Comparison of ENCODE assay signal across 9 mouse cellular contexts in genomic region chr11:59759178-59759577, GRCm38 (mm10). TPM values are rescaled to one million over a fixed set of nuclear protein-coding genes. Genes with fewer than 3 reads are reported as not detected.
DNase-seq lines count a peak whose midpoint lies in the region; ATAC-seq and TF ChIP-seq lines count a peak whose summit lies in the region.
"Had no signal": no experiment of that assay in that cellular context is flagged by ENCODE, and none has a peak within 500 bp of the region (broad histone marks: within the 10 kb centered on the region; RNA-seq: fewer than 3 reads in every experiment).

No protein-coding gene starts in this region.

- H3K4me1 ChIP-seq in lung, embryonic 14.5 days (ENCODE audit: insufficient read depth), result no peaks in the 10 kb centered on the region
- peaks cover 8% of the 10 kb centered on the region for H3K4me1 ChIP-seq in lung, adult 2 months (ENCODE audit: control insufficient read depth, insufficient read depth, low read length)
- peaks cover 23% of the 10 kb centered on the region for H3K4me1 ChIP-seq in hindbrain, postnatal 0 days (ENCODE audit: insufficient read depth, low read length)
- no peaks in the 10 kb centered on the region; the same call in 1 of the 2 replicates for H3K4me1 ChIP-seq in lung, embryonic 16.5 days (replicated peaks; ENCODE audit: control insufficient read depth, insufficient read depth, low read length)
- H3K4me1 ChIP-seq: lung, embryonic 15.5 days had no signal

- H3K4me3 ChIP-seq in lung, embryonic 14.5 days (ENCODE audit: low read depth, low read length), result no peak overlapping the region
- no peak overlapping the region for H3K4me3 ChIP-seq in lung, adult 2 months (replicated peaks; ENCODE audit: extremely low read depth, low read depth, low read length)
- H3K4me3 ChIP-seq in hindbrain, postnatal 0 days (ENCODE audit: low read length), result no peak overlapping the region
- H3K4me3 ChIP-seq in lung, embryonic 16.5 days (ENCODE audit: low read length), result no peak overlapping the region
- H3K4me3 ChIP-seq: lung, embryonic 15.5 days had no signal

- DNase-seq in lung, embryonic 14.5 days, result peak; percentile 31
- DNase-seq in lung, adult 2 months, result no peak
- DNase-seq in adrenal gland, postnatal 25 days, result peak; percentile 65
- peak; percentile 49 to 66 for DNase-seq in frontal cortex, postnatal 36 days (ENCODE audit: low spot score in 2 of 2)
- DNase-seq in hindbrain, postnatal 0 days (ENCODE audit: low spot score), result peak; percentile 89

- no peak for TF ChIP-seq POLR2A in lung, adult 2 months (IDR thresholded peaks at IDR 0.05; ENCODE audit: borderline replicate concordance, extremely low read depth, low read depth, low read length)

- H3K9me3 ChIP-seq in lung, embryonic 14.5 days (ENCODE audit: low read depth, low read length), result no peaks in the 10 kb centered on the region
- H3K9me3 ChIP-seq in hindbrain, postnatal 0 days (ENCODE audit: low read length), result no peaks in the 10 kb centered on the region
- H3K9me3 ChIP-seq in lung, embryonic 16.5 days (ENCODE audit: control insufficient read depth, low read length), result no peaks in the 10 kb centered on the region
- H3K9me3 ChIP-seq: lung, embryonic 15.5 days had no signal

- H3K27me3 ChIP-seq in lung, embryonic 14.5 days (ENCODE audit: insufficient read depth, low read length), result no peaks in the 10 kb centered on the region
- no peaks in the 10 kb centered on the region for H3K27me3 ChIP-seq in hindbrain, postnatal 0 days (ENCODE audit: insufficient read depth, low read length)
- H3K27me3 ChIP-seq in lung, embryonic 16.5 days (ENCODE audit: control insufficient read depth, insufficient read depth, low read depth, low read length), result no peaks in the 10 kb centered on the region
- H3K27me3 ChIP-seq: lung, embryonic 15.5 days had no signal

- H3K4me2 ChIP-seq in lung, embryonic 14.5 days, result no peak overlapping the region
- no peak overlapping the region for H3K4me2 ChIP-seq in hindbrain, postnatal 0 days (ENCODE audit: low read depth, low read length)
- no peak overlapping the region for H3K4me2 ChIP-seq in lung, embryonic 16.5 days (ENCODE audit: low read depth, low read length)
- H3K4me2 ChIP-seq: lung, embryonic 15.5 days had no signal

- 90% methylated on average over 4 of the region's 4 CpGs for WGBS in lung, embryonic 14.5 days
- WGBS in lung, adult 2 months, result 25% methylated on average over 4 of the region's 4 CpGs
- WGBS in hindbrain, postnatal 0 days, result 29% methylated on average over 4 of the region's 4 CpGs
- 72% methylated on average over 4 of the region's 4 CpGs for WGBS in lung, embryonic 16.5 days

- no peak for TF ChIP-seq CTCF in lung, embryonic 14.5 days (IDR thresholded peaks at IDR 0.05; ENCODE audit: low read depth)
- no peak for TF ChIP-seq CTCF in lung, adult 2 months (IDR thresholded peaks at IDR 0.05; ENCODE audit: insufficient read depth, low read length)
- peak; percentile 45 for TF ChIP-seq CTCF in hindbrain, postnatal 0 days (IDR thresholded peaks at IDR 0.05; ENCODE audit: low read depth)

- H3K36me3 ChIP-seq in lung, embryonic 14.5 days (ENCODE audit: insufficient read depth), result peaks cover 96% of the 10 kb centered on the region
- peaks cover 76% of the 10 kb centered on the region for H3K36me3 ChIP-seq in hindbrain, postnatal 0 days (ENCODE audit: insufficient read depth, low read length)
- H3K36me3 ChIP-seq in lung, embryonic 16.5 days (ENCODE audit: control insufficient read depth, insufficient read depth, low read length), result peaks cover 67% of the 10 kb centered on the region

- no peak for ATAC-seq in lung, embryonic 14.5 days (ENCODE audit: insufficient read depth)
- peak; percentile 94 for ATAC-seq in hindbrain, postnatal 0 days
- peak; percentile 45; the same call in 1 of the 2 replicates for ATAC-seq in lung, embryonic 16.5 days (ENCODE audit: low read depth)
- ATAC-seq in CD4-positive, CD25-positive, alpha-beta regulatory T cell, adult 4 months, result no peak
- no peak for ATAC-seq in megakaryocyte progenitor cell, adult 5-6 weeks (replicated peaks; ENCODE audit: poor library complexity)

- no peak overlapping the region for H3K9ac ChIP-seq in lung, embryonic 14.5 days
- no peak overlapping the region for H3K9ac ChIP-seq in hindbrain, postnatal 0 days (replicated peaks; ENCODE audit: low read length)
- H3K9ac ChIP-seq in lung, embryonic 16.5 days (ENCODE audit: low read length), result no peak overlapping the region
- H3K9ac ChIP-seq: lung, embryonic 15.5 days had no signal

- no peak overlapping the region for H3K27ac ChIP-seq in lung, embryonic 14.5 days (ENCODE audit: low read depth)
- peak overlapping the region; percentile 74 for H3K27ac ChIP-seq in hindbrain, postnatal 0 days
- no peak overlapping the region for H3K27ac ChIP-seq in lung, embryonic 16.5 days (ENCODE audit: low read length)
- H3K27ac ChIP-seq: lung, embryonic 15.5 days had no signal

RNA-seq across cellular contexts. Expression of gene Pld6, which starts 28.3 kb away (rescaled TPM):
- 1.8 and 2.3 TPM in 2 replicates for polyA plus RNA-seq in lung, embryonic 14.5 days (2014; fragmentation: Nextera tagmentation; extraction: Ambion mirVana)
- polyA plus RNA-seq in lung, adult 2 months (2012; rRNA removed), result 2.0 and 2.9 TPM in 2 replicates
- total RNA-seq in adrenal gland, postnatal 25 days (2021), result 4.1 and 4.6 TPM in 2 replicates
- 10.9 and 16.0 TPM in 2 replicates for total RNA-seq in hindbrain, postnatal 0 days (2014; rRNA removed)
- 21.5 and 24.6 TPM in 2 replicates for polyA plus RNA-seq in hindbrain, postnatal 0 days (2015; fragmentation: Nextera tagmentation; extraction: Ambion mirVana)
- polyA plus RNA-seq in lung, embryonic 16.5 days (2015; fragmentation: Nextera tagmentation; extraction: Ambion mirVana), result 7.9 and 10.3 TPM in 2 replicates
- polyA plus RNA-seq in CD4-positive, CD25-positive, alpha-beta regulatory T cell, adult 4 months (2017; shearing (Covaris generic)), result under 1 TPM in 1 of 2 experiments, not detected in 1; 0.36 TPM
- total RNA-seq in megakaryocyte progenitor cell, adult 5-6 weeks (2015), result 0.37 and 1.1 TPM in 2 replicates
- total RNA-seq in megakaryocyte progenitor cell, adult 5-6 weeks (2017), result 0.91 and 1.3 TPM in 2 replicates

RNA-seq across cellular contexts. Expression of gene Flcn, which starts 50.6 kb away (rescaled TPM):
- 26.1 and 26.2 TPM in 2 replicates for polyA plus RNA-seq in lung, embryonic 14.5 days (2014; fragmentation: Nextera tagmentation; extraction: Ambion mirVana)
- polyA plus RNA-seq in lung, adult 2 months (2012; rRNA removed), result 58.9 and 59.6 TPM in 2 replicates
- total RNA-seq in adrenal gland, postnatal 25 days (2021), result 50.9 and 52.6 TPM in 2 replicates
- 42.8 and 43.5 TPM in 2 replicates for total RNA-seq in hindbrain, postnatal 0 days (2014; rRNA removed)
- 28.4 and 28.8 TPM in 2 replicates for polyA plus RNA-seq in hindbrain, postnatal 0 days (2015; fragmentation: Nextera tagmentation; extraction: Ambion mirVana)
- polyA plus RNA-seq in lung, embryonic 16.5 days (2015; fragmentation: Nextera tagmentation; extraction: Ambion mirVana), result 28.1 and 32.1 TPM in 2 replicates
- 10 to 100 TPM; 26.9 to 39.0 TPM for polyA plus RNA-seq in CD4-positive, CD25-positive, alpha-beta regulatory T cell, adult 4 months (2017; shearing (Covaris generic))
- total RNA-seq in megakaryocyte progenitor cell, adult 5-6 weeks (2015), result 11.1 and 15.6 TPM in 2 replicates
- total RNA-seq in megakaryocyte progenitor cell, adult 5-6 weeks (2017), result 15.8 and 18.4 TPM in 2 replicates

Comparison
In these comparisons a context has a peak if more than half of its experiments do, and no peak if none do; other contexts are left out.
1. ATAC-seq: peak in hindbrain, postnatal 0 days (single experiment) and lung, embryonic 16.5 days (single experiment); none in lung, embryonic 14.5 days (single experiment), CD4-positive, CD25-positive, alpha-beta regulatory T cell, adult 4 months (single experiment) and megakaryocyte progenitor cell, adult 5-6 weeks (single experiment).